ENCODE assay signal across 18 mouse cellular contexts in the genomic region with DNA sequence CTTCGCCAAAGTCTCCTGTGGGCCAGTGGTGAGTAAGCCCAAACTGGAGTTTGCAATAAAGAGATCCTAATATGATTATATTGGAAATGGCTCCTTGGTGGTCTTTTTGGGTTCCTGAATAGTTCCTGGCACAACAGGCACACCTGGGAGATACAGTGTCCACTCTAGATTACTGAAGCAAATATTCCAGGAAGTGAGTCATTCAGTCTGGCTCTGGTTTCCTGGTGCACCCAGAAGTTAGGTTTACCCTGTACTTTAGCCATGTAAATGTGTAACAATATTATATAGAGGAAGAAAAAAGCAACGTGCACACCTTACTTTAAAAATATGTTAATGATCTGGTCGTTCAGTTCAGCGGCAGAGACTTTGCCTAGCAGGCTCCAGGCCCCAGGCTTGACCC. TPM values are rescaled to one million over a fixed set of nuclear protein-coding genes. Genes with fewer than 3 reads are reported as not detected.
A peak's percentile ranks its signal among the peaks of the same experiment; 100 is the strongest.
DNase-seq lines count a peak whose midpoint lies in the region; ATAC-seq lines count a peak whose summit lies in the region.
"Had no signal": no experiment of that assay in that cellular context is flagged by ENCODE, and none has a peak within 500 bp of the region (broad histone marks: within the 10 kb centered on the region; RNA-seq: fewer than 3 reads in every experiment).

No protein-coding gene starts in this region.

- H3K36me3 ChIP-seq in intestine, embryonic 16.5 days (ENCODE audit: control insufficient read depth, insufficient read depth, low read length), result no peaks in the 10 kb centered on the region
- H3K36me3 ChIP-seq in stomach, embryonic 16.5 days (ENCODE audit: control insufficient read depth, insufficient read depth, low read length), result no peaks in the 10 kb centered on the region
- H3K36me3 ChIP-seq: embryonic facial prominence, embryonic 13.5 days; forebrain, embryonic 12.5 days; heart, embryonic 13.5 days had no signal

- H3K4me1 ChIP-seq in intestine, embryonic 16.5 days (ENCODE audit: control insufficient read depth, insufficient read depth, low read length), result no peaks in the 10 kb centered on the region
- no peaks in the 10 kb centered on the region for H3K4me1 ChIP-seq in stomach, embryonic 16.5 days (ENCODE audit: control insufficient read depth, insufficient read depth, low read length)
- H3K4me1 ChIP-seq: embryonic facial prominence, embryonic 13.5 days; forebrain, embryonic 12.5 days; heart, embryonic 13.5 days had no signal

- H3K9ac ChIP-seq in intestine, embryonic 16.5 days (ENCODE audit: low read depth, low read length), result no peak overlapping the region
- H3K9ac ChIP-seq in stomach, embryonic 16.5 days (ENCODE audit: low read length), result no peak overlapping the region
- H3K9ac ChIP-seq: embryonic facial prominence, embryonic 13.5 days; forebrain, embryonic 12.5 days; heart, embryonic 13.5 days had no signal

- DNase-seq in heart, adult 11 months, result peak; percentile 74
- DNase-seq in heart, adult 18-20 months, result no peak
- DNase-seq in 416B (ENCODE audit: low read depth), result peak; percentile 9
- DNase-seq in left cerebral cortex, adult 8-10 months (ENCODE audit: low spot score in 2 of 2), result no peak
- no peak for DNase-seq in right cerebral cortex, postnatal 36 days (ENCODE audit: low spot score in 2 of 2)
- DNase-seq: adrenal gland, adult 2 months; adrenal gland, postnatal 25 days; cerebellum, adult 18-20 months; cerebellum, adult 9-11 months; cerebellum, postnatal 36 days; gastrocnemius, postnatal 14 days; heart, postnatal 36 days had no signal

- peak; percentile 75 for ATAC-seq in intestine, embryonic 16.5 days
- ATAC-seq in stomach, embryonic 16.5 days (ENCODE audit: insufficient read depth, low FRiP score), result peak; percentile 59; the same call in 1 of the 2 replicates
- ATAC-seq: forebrain, embryonic 16.5 days had no signal

- WGBS in intestine, embryonic 16.5 days, result 59% methylated on average over 4 of the region's 4 CpGs
- 61% methylated on average over 4 of the region's 4 CpGs for WGBS in stomach, embryonic 16.5 days

- H3K4me2 ChIP-seq in intestine, embryonic 16.5 days (ENCODE audit: low read depth, low read length), result no peak overlapping the region
- H3K4me2 ChIP-seq in stomach, embryonic 16.5 days (ENCODE audit: low read depth, low read length), result no peak overlapping the region
- H3K4me2 ChIP-seq: embryonic facial prominence, embryonic 13.5 days; forebrain, embryonic 12.5 days; heart, embryonic 13.5 days had no signal

- no peak overlapping the region for H3K4me3 ChIP-seq in intestine, embryonic 16.5 days (ENCODE audit: low read length)
- no peak overlapping the region for H3K4me3 ChIP-seq in stomach, embryonic 16.5 days (replicated peaks; ENCODE audit: low read length)
- H3K4me3 ChIP-seq: embryonic facial prominence, embryonic 13.5 days; forebrain, embryonic 12.5 days; heart, embryonic 13.5 days had no signal

- H3K27me3 ChIP-seq in intestine, embryonic 16.5 days (replicated peaks; ENCODE audit: control insufficient read depth, insufficient read depth, low read length), result no peaks in the 10 kb centered on the region
- no peaks in the 10 kb centered on the region for H3K27me3 ChIP-seq in stomach, embryonic 16.5 days (ENCODE audit: control insufficient read depth, insufficient read depth, low read length)
- H3K27me3 ChIP-seq: embryonic facial prominence, embryonic 13.5 days; forebrain, embryonic 12.5 days; heart, embryonic 13.5 days had no signal

- peak overlapping the region; percentile 68 for H3K27ac ChIP-seq in intestine, embryonic 16.5 days (ENCODE audit: low read length)
- H3K27ac ChIP-seq in stomach, embryonic 16.5 days (ENCODE audit: low read length), result peak overlapping the region; percentile 79
- H3K27ac ChIP-seq: embryonic facial prominence, embryonic 13.5 days; forebrain, embryonic 12.5 days; heart, embryonic 13.5 days had no signal

- no peaks in the 10 kb centered on the region for H3K9me3 ChIP-seq in intestine, embryonic 16.5 days (ENCODE audit: control insufficient read depth, low read length)
- no peaks in the 10 kb centered on the region for H3K9me3 ChIP-seq in stomach, embryonic 16.5 days (replicated peaks; ENCODE audit: control insufficient read depth, low read length)
- H3K9me3 ChIP-seq: embryonic facial prominence, embryonic 13.5 days had no signal

RNA-seq across cellular contexts. Expression of gene Mgat4a, which starts 25.9 kb away (rescaled TPM):
- total RNA-seq in heart, adult 18-20 months (2021), result 10 to 100 TPM; 13.0 to 15.4 TPM
- polyA plus RNA-seq in intestine, embryonic 16.5 days (2015; fragmentation: Nextera tagmentation; extraction: Ambion mirVana), result 48.7 and 50.1 TPM in 2 replicates
- polyA plus RNA-seq in stomach, embryonic 16.5 days (2015; fragmentation: Nextera tagmentation; extraction: Ambion mirVana), result 20.3 and 27.1 TPM in 2 replicates
- total RNA-seq in left cerebral cortex, adult 8-10 months (2022), result 10 to 100 TPM; 28.8 to 31.9 (median 29.2) TPM

Comparison
In these comparisons a context has a peak if more than half of its experiments do, and no peak if none do; other contexts are left out.
1. DNase-seq: peak in heart, adult 11 months (single experiment) and 416B (single experiment); none in heart, adult 18-20 months (0 of 2), left cerebral cortex, adult 8-10 months (0 of 2) and right cerebral cortex, postnatal 36 days (0 of 2).